Mouse (Mus musculus): ENCODE data around the gene Car8.
"Not testable (repeated sequence)": the region's sequence is repeated elsewhere in the genome, so short reads cannot be mapped to it uniquely, and the experiment has no call there.

The Car8 gene

GRCm38 (mm10) chr4:8203367-8203766 is 35.5 kb downstream of the Car8 start:
- no peak for DNase-seq (ENCODE audit: low spot score in 2 of 2)

GRCm38 (mm10) chr4:8201631-8202030 is 37.2 kb downstream of the Car8 start:
- DNase-seq (ENCODE audit: low spot score in 2 of 2), result no peak

- DNase-seq (ENCODE audit: low spot score in 2 of 2), result no peak
These were observed 38.8 kb downstream of the Car8 start for GRCm38 (mm10) chr4:8200081-8200480.

GRCm38 (mm10) chr4:8198033-8198432 is 40.8 kb downstream of the Car8 start:
- DNase-seq (ENCODE audit: low spot score in 2 of 2), result no peak

GRCm38 (mm10) chr4:8190441-8190840 is 48.4 kb downstream of the Car8 start:
- no peak for DNase-seq (ENCODE audit: low spot score in 2 of 2)

- DNase-seq (ENCODE audit: low spot score in 2 of 2), result no peak
These were observed 51.7 kb downstream of the Car8 start for GRCm38 (mm10) chr4:8186921-8187687.

GRCm38 (mm10) chr4:8180576-8180975 is 58.3 kb downstream of the Car8 start:
- no peak for DNase-seq (ENCODE audit: low spot score in 2 of 2)

GRCm38 (mm10) chr4:8154589-8155198 is 84.1 kb downstream of the Car8 start:
- DNase-seq (ENCODE audit: low spot score in 2 of 2), result no peak

- DNase-seq (ENCODE audit: low spot score in 2 of 2), result not testable (repeated sequence)
These were observed 84.9 kb downstream of the Car8 start for GRCm38 (mm10) chr4:8153926-8154325.

GRCm38 (mm10) chr4:8137403-8137802 is 101.4 kb downstream of the Car8 start:
- no peak for DNase-seq (ENCODE audit: low spot score in 2 of 2)

GRCm38 (mm10) chr4:8132024-8132423 is 106.8 kb downstream of the Car8 start:
- DNase-seq (ENCODE audit: low spot score in 2 of 2), result no peak

- no peak for DNase-seq (ENCODE audit: low spot score in 2 of 2)
These were observed 125.3 kb downstream of the Car8 start for GRCm38 (mm10) chr4:8113558-8113957.

GRCm38 (mm10) chr4:8111891-8112290 is 127.0 kb downstream of the Car8 start:
- DNase-seq (ENCODE audit: low spot score in 2 of 2), result no peak

- DNase-seq (ENCODE audit: low spot score in 2 of 2), result no peak
These were observed 128.8 kb downstream of the Car8 start for GRCm38 (mm10) chr4:8109906-8110567.

- DNase-seq (ENCODE audit: low spot score in 2 of 2), result no peak
These were observed 137.4 kb downstream of the Car8 start for GRCm38 (mm10) chr4:8101466-8101865.

GRCm38 (mm10) chr4:8098084-8098483 is 140.8 kb downstream of the Car8 start:
- DNase-seq (ENCODE audit: low spot score in 2 of 2), result no peak

GRCm38 (mm10) chr4:8097683-8098082 is 141.2 kb downstream of the Car8 start:
- no peak for DNase-seq (ENCODE audit: low spot score in 2 of 2)

GRCm38 (mm10) chr4:8093566-8093965 is 145.3 kb downstream of the Car8 start:
- not testable (repeated sequence) for DNase-seq (ENCODE audit: low spot score in 2 of 2)

Measured in frontal cortex, postnatal 10 days (tissue).